Mouse (Mus musculus) lung, postnatal 4 days (tissue): ENCODE results near the gene Tmem238l.
A peak's percentile ranks its signal among the peaks of the same experiment; 100 is the strongest.

ENCODE experiments used
- DNase-seq, 2 experiments: peaks; one replicate each; pipeline ENCODE4 v3.0.0; 2021

Tmem238l gene

DNA sequence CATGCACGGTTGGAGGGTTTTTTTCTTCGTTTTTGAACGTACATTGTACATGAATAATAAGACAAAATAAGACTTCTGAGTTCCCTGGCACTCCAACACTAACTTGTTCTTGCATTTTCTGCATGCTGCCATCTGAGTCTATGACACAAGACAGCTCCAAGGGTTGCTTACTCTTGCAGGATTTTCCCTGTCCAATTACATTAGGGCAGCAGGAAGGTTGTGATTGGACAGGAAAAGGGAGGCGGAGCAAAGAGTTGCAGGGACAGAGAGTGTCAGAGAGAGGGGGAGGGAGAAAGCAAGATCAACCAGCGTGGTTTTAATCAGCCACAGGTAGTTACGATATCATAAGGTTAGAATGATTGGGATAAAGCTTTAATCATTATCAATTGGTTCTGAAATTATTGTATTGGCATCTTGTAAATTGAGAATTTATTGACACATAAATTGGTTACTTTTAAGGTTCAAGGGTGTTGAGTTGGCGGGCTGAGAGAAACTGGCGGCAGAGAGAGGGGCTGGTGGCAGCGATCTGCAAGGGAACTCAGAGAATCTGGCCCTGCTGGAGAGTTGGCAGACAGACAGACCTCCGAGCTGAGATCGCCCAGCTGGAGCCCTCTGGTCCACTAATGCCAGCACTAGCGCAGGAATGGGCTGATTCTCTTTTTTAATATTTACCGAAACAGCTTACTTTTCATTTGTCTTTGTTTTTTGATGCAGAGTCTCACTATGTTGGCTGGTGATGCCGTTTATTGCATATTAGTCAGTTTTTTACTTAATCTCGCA, 25.1 kb downstream of the Tmem238l start:
- peak in 1 of 2 experiments; percentile 35 for DNase-seq

GRCm38 (mm10) chr11:66982794-66983193, 26.4 kb downstream of the Tmem238l start:
- peak; percentile 69 to 73 for DNase-seq

- peak in 1 of 2 experiments; percentile 43 for DNase-seq
These were observed 27.2 kb downstream of the Tmem238l start for GRCm38 (mm10) chr11:66983422-66984164.

DNA sequence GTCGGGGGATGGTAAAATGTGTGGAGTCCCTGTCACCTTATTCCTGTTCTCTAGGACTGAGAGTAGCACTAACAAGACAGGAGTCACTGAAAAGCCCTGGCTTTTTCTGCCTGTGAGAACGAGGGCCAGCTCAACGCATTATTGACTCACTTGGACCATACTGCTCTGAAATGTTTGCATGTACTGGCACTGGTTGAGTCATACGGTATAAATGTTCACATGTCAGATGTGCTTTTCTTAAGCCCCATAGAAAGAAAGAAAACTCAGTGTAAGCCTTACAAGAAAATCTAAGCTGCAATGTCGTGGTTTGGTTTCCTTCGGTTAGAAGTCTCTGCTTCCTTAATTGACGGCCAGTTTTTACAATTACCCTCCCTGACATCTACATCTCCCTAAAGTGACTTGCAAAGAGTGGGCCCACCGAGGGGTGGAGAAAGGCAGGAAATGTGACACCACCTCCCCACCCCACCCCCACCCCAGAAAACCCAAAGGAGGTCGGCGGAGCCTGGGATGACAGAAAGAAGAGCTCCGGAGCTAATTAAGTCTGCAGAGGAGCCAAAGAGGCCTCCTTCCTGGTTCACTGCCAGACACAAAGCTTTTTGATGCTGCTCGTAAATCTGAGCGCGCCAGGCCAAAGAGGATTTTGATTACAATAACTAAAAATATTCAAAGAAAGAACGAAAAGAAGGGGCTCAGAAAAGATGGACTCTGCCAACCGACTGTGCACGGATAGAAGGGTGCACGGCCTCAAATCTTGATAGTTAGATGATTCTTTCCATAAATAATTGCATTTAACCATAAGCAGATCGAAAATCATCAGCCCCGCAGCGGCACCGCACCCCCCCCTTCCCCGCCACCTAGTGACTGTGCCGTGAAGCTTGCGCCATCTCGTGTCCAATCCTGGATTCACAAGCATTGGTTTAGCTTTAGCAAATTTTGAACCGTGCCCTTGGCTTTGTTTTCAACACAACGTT, 28.0 kb downstream of the Tmem238l start:
- DNase-seq: peak; percentile 59 to 84

DNA sequence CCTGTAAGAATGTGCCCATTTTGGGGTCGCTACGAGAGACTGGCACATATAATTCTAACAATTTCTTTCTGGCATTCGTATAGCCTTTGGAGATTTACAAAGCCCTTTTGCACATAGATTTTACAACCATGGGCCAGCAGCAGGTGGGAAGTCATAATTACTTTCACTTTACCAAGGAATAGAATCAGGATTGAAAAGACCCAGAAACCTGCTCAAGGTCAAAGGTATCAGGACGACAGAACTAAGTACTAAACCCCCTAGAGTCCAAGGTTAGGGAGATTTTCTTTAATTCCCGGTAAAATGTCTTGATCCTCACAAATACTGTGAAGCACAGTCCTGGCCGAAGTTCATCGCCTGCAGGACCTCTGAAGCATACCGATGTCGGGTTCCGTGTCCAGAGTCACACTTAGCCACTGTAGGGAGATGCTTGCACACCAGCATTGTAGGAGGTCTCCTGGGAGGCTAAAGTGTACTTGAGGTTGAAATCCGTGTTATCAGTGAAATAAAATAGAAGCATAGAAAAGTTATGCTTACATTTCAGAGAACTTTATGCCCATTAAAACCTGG, 28.8 kb downstream of the Tmem238l start:
- DNase-seq: peak in 1 of 2 experiments; percentile 13

DNA sequence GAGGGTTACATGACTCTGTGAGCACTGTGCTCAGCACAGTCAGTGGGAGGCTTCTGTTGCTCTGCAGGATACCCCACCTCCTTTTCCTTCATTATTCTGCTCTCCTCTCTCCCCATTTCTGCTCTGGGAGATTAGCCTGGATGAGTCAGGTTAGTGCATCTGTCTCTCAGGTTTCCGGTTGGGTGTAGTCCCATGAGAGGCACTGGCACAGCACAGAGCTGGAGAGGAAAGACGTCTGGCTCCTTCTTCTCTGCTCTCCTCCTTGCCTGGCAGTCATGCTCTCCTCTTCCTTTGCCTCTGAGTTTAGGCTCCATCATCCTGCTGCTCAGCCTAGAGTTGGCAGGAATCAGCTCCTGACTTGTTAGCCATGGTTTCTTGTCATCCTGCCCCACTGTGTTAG, 35.7 kb downstream of the Tmem238l start:
- no peak for DNase-seq

GRCm38 (mm10) chr11:66993674-66994073, 37.2 kb downstream of the Tmem238l start:
- no peak for DNase-seq

- no peak for DNase-seq
These were observed 40.0 kb downstream of the Tmem238l start for GRCm38 (mm10) chr11:66996446-66996845.

DNA sequence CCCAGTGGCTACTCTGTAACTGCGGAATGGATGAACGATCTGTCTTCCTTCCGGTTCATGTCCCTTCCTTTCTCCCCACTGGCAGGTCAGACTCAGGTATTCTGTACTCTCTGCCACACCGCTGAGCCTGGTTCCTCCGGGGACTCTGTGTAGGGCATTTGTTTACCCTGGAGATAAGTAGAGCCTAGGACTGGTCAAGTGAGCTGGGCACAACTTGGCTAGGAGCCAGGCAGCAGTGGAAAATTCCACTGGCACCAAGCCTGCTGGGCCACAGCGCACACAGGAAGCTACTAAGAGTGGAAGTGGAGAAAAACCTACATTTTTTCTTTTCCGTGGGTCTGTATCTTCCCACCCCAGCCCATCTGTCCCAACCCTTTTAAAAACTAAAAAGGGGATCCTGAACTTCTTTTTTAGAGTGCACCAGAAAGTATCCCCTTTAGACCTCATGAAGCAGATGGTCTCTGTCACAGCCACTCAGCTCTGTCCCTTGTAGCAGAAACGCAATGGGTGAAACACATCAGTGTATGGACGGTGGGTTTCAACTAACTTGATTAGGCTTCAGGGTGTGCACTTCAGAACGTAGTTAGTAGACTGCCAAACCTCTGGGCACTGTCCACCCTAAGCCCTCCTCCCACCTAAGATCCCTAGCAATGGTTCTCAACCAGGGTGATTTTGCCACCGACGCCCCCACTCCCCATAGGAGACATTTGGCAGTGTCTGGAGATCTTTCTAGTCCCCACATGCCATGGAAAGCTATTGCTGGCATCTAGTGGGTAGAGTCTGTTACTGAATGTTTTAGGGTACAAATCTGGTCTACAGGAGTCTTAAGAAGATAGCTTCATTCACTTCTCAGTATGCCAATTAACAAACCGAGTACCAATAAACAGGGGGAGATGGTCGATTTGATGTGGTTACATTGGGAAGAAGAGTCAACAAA, 42.3 kb downstream of the Tmem238l start:
- DNase-seq: peak; percentile 87 to 90

DNA sequence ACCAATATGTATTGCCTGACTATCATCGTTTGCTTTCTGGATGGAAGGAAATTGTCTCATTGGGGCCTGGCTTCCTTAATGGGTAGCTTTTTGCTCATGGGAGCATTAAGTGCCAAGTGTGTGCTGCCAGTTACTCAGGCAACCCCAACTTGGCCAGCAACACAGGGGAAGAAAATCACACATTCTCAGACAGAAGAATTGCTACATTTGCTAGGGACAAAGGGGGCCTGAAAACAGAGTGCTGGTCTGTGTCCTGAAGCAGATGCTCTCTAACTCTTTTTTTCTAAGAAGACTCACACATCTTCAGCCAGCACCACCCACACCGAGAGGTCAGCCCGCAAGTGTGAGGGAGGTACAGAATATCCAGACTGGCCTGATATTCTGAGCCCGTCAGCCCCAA, 44.2 kb downstream of the Tmem238l start:
- no peak for DNase-seq

DNA sequence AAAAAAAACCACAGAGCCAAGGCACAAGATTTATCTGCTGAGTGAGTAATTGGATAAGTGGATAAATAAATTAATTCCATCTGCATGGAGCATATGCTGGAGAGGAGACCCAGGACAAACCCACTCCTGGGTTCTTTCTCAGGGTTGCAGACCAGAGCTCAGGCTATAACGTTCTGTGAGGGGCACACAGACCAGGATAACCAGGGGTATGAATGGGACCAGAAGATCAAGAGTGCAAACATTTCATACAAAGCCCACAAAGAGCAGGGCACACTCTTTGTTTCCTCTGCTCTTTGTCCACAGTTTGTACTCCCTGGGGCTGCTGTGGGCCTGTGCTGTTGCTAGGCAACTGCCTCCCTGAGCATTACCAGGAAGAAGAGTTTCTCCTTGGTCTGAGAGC, 45.3 kb downstream of the Tmem238l start:
- no peak for DNase-seq

DNA sequence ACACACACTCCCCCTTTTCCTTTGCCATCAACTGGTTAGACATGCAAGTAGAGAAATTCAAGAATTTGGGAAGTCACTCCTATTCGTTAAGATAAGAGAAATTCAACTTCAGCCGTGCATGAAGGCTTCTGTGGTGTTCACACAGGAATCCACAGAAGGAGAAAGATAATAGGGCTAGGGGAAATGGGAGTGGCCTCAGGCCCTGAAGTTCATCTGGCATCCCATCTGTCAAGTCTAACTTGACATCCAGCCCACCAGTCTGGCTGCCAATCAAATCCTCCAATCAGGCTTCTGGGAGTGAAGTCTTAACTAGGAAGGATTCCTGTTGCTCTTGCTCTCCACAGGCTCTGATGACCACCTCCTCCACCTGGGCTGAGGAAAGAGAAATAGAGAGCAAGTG, 46.5 kb downstream of the Tmem238l start:
- no peak for DNase-seq

GRCm38 (mm10) chr11:67007961-67008360, 51.5 kb downstream of the Tmem238l start:
- no peak for DNase-seq

- DNase-seq: no peak
These were observed 52.1 kb downstream of the Tmem238l start for GRCm38 (mm10) chr11:67008528-67008927.

- no peak for DNase-seq
These were observed 54.0 kb downstream of the Tmem238l start for GRCm38 (mm10) chr11:67010430-67010829.

DNA sequence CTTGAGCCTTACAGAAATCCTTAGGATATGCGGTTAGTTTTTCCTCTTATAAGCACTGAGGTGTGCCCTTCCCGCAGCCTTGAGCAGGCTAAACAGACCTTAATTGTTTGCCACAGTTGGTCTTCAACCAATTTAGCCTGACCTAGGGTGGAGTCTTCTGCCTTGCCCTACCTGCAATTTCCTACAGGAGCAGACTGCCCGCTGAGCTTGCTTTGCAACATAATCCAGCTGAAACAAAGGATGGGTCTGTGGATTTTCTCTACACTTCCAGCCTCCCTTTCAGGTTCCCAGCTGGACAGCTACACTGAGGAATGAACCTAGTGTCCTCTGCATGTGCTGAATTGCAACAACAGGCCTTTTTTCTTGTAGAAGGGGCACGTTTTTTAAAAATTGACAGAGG, 55.2 kb downstream of the Tmem238l start:
- no peak for DNase-seq
